Mouse (Mus musculus) liver, embryonic 12.5 days (tissue): Measurements from ENCODE around the gene Rcc1. TPM values are rescaled to one million over a fixed set of nuclear protein-coding genes. Genes with fewer than 3 reads are reported as not detected.
A peak's percentile ranks its signal among the peaks of the same experiment; 100 is the strongest.
"Not testable (repeated sequence)": the region's sequence is repeated elsewhere in the genome, so short reads cannot be mapped to it uniquely, and the experiment has no call there.

ENCODE experiments used
- ATAC-seq: fragments of 200-750 bp; cut with Nextera tagmentation; 2 replicates; pipeline ENCODE4 v1.8.0; 2017; ENCODE audit warnings: moderate number of reproducible peaks, mild to moderate bottlenecking, moderate library complexity
- H3K27ac ChIP-seq: fragments of 300-500 bp; sonication (generic); 2 replicates; pipeline ENCODE4 v1.5.1; 2016; ENCODE audit warnings: mild to moderate bottlenecking
- H3K27me3 ChIP-seq: fragments of 300-500 bp; sonication (generic); replicated peaks from 2 replicates; pipeline ENCODE4 v1.6.1; 2016; ENCODE audit warnings: mild to moderate bottlenecking, moderate library complexity
- H3K36me3 ChIP-seq: fragments of 300-500 bp; sonication (generic); 2 replicates; pipeline ENCODE4 v1.6.1; 2016; ENCODE audit warnings: mild to moderate bottlenecking, moderate library complexity
- H3K4me1 ChIP-seq: fragments of 300-500 bp; sonication (generic); 2 replicates; pipeline ENCODE4 v1.6.1; 2016
- H3K4me2 ChIP-seq: fragments of 300-500 bp; sonication (generic); 2 replicates; pipeline ENCODE4 v1.6.1; 2016; ENCODE audit warnings: mild to moderate bottlenecking, moderate library complexity
- H3K4me3 ChIP-seq: fragments of 300-500 bp; sonication (generic); 2 replicates; pipeline ENCODE4 v1.5.1; 2016; ENCODE audit warnings: mild to moderate bottlenecking, moderate library complexity
- H3K9ac ChIP-seq: fragments of 300-500 bp; sonication (generic); 2 replicates; pipeline ENCODE4 v1.6.1; 2016; ENCODE audit warnings: mild to moderate bottlenecking, moderate library complexity
- H3K9me3 ChIP-seq: fragments of 300-500 bp; sonication (generic); replicated peaks from 2 replicates; pipeline ENCODE4 v1.6.1; 2016; ENCODE audit warnings: mild to moderate bottlenecking, moderate library complexity
- WGBS: fragments of 180-500 bp; shearing (Covaris S2); methylation state at CpG from one replicate; pipeline ENCODE4 v1.1.7; 2016; ENCODE audit not compliant: insufficient replicate concordance; 5-methylcytosine and 5-hydroxymethylcytosine counted together
- polyA plus RNA-seq: library from polyadenylated mRNA; unstranded; fragments of >200 nt; fragmentation: Nextera tagmentation; extraction: Ambion mirVana; gene quantifications from 2 replicates; pipeline ENCODE4 v1.2.1, GENCODE M21; 2016

Rcc1 gene
- polyA plus RNA-seq, 1 experiment from 2014 or later = 102 TPM

- peak; percentile 38; the same call in 1 of the 2 replicates for ATAC-seq
- Histone ChIP-seq H3K4me3 (peak overlapping the region; percentile 82), H3K4me1 (peaks cover 32% of the 10 kb centered on the region), H3K27me3 (no peaks in the 10 kb centered on the region), H3K9ac (peak overlapping the region; percentile 90), H3K27ac (peak overlapping the region; percentile 92), H3K36me3 (peaks cover 50% of the 10 kb centered on the region), H3K9me3 (no peaks in the 10 kb centered on the region), H3K4me2 (peak overlapping the region; percentile 86)
- under 1% methylated on average over 15 of the region's 15 CpGs for WGBS
Observed at GRCm38 (mm10) chr4:132309140-132309848, 44.1 kb downstream of the Rcc1 start.

DNA sequence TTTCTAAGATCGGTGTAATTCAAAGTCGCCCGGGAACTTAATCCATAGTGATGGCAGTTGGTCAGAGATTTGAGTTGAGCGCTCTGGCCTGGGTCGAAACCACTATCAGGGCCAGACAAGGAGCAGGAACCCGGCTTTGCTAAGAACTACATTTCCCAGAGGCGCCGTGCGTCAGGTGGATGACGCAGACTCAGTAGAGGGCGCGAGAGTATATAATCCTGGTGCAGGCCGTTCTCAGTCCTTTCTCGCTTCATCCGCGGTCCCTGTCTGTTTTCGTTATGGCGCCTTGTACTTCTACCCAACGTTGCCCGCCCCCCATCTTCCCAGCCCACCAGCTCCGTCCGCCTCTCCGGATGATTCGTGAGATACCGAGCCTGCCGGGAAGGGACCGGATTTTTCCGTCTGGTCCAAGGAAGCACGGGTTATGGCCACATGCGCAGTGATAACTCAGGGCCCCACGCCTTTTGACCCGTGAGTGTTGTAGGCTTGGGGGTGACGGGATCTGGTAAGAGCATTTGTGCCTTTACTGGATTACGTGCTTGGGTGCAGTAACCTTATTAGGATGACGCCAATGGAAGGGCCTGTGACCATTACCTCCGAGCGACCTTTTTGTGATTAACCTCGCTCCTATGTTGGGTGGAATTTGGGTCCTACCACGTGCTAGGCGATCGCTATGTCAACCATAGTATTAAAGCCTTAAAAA is 44.8 kb downstream of the Rcc1 start:
- Histone ChIP-seq H3K4me3 (peak overlapping the region; percentile 82), H3K9me3 (no peaks in the 10 kb centered on the region), H3K27ac (peak overlapping the region; percentile 92), H3K27me3 (no peaks in the 10 kb centered on the region), H3K9ac (peak overlapping the region; percentile 90), H3K4me1 (peaks cover 32% of the 10 kb centered on the region), H3K36me3 (peaks cover 43% of the 10 kb centered on the region), H3K4me2 (peak overlapping the region; percentile 86)
- WGBS = under 1% methylated on average over 41 of the region's 41 CpGs
- ATAC-seq = peak; percentile 87

DNA sequence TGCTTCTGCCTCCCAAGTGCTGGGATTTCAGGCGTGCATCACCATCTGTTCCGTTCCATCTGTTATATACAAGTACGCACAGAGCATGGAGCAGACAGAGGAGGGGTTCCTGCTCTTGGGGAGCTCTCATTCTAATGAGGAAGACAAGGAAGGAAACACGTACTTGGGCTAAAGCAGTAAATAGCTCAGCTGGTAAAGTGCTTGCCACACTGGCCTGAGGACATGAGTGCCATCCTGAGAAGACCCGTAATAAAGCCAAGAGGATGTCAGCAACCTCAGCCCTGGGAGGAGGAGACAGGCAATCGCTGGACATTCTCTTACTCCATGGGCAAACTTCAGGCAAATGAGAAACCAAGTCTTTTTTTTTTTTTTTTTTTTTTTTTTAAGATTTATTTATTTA is 47.4 kb downstream of the Rcc1 start:
- Histone ChIP-seq H3K4me3 (no peak overlapping the region), H3K36me3 (peaks cover 19% of the 10 kb centered on the region), H3K4me1 (peaks cover 47% of the 10 kb centered on the region), H3K27ac (no peak overlapping the region), H3K9me3 (no peaks in the 10 kb centered on the region), H3K4me2 (no peak overlapping the region), H3K9ac (0 out of 2 replicates have a peak overlapping the region, but pooled peaks have one; percentile 22), H3K27me3 (no peaks in the 10 kb centered on the region)
- ATAC-seq = no peak
- 61% methylated on average over 6 of the region's 6 CpGs for WGBS

GRCm38 (mm10) chr4:132305276-132305675 is 48.1 kb downstream of the Rcc1 start:
- Histone ChIP-seq H3K4me3 (no peak overlapping the region), H3K27me3 (no peaks in the 10 kb centered on the region), H3K4me2 (0 out of 2 replicates have a peak overlapping the region, but pooled peaks have one; percentile 0), H3K36me3 (peaks cover 12% of the 10 kb centered on the region), H3K4me1 (peaks cover 41% of the 10 kb centered on the region), H3K9ac (0 out of 2 replicates have a peak overlapping the region, but pooled peaks have one; percentile 1), H3K9me3 (no peaks in the 10 kb centered on the region), H3K27ac (no peak overlapping the region)
- ATAC-seq = no peak
- WGBS = 31% methylated on average over 8 of the region's 8 CpGs

DNA sequence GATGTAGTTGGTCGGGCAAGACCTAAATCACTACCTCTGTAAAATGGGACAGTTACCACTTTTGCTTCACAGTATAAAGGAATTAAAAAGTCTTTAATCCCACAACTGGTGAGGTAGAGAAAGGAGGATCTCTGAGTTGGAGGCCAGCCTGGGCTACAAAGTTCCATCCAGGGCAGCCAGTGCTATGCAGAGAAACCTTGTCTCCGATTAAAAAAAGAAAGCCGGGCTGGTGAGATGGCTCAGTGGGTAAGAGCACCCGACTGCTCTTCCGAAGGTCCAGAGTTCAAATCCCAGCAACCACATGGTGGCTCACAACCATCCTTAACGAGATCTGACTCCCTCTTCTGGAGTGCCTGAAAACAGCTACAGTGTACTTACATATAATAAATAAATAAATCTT is 49.9 kb downstream of the Rcc1 start:
- Histone ChIP-seq H3K4me1 (peaks cover 30% of the 10 kb centered on the region), H3K4me3 (peak overlapping the region; percentile 65), H3K27ac (peak overlapping the region; percentile 67; the same call in 1 of the 2 replicates), H3K4me2 (peak overlapping the region; percentile 92), H3K9ac (peak overlapping the region; percentile 78)
- not testable (repeated sequence) for H3K36me3 ChIP-seq, H3K27me3 ChIP-seq, ATAC-seq, H3K9me3 ChIP-seq
- WGBS = 31% methylated on average over 6 of the region's 6 CpGs

DNA sequence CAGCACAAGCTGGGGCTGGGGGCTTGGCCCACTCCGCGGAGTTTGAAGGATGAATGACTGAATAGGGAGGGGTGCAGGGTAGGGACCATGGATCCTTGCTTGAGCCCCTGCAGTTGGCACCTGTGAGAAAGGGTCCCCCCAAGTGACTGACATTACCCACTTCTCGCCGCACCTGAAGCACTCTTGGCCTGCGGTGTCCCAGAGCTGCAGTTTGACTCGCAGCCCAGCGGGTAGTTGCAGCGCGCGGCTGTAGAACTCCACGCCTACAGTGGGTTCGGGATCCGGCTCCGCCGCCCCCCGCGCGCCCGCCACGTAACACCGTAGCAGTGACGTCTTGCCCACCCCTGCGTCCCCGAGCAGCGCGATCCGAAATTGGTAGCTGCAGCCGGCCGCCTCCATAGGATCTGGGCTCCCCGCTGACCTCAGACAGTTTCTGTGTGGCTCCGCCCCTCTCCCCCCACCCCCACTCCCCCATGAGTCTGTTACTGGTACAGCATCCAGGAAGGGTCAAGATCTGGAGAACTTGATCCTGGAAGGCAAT is 50.4 kb downstream of the Rcc1 start, which contains the start of gene Rab42:
Gene Rab42, minus strand, starts transcription at position 447 of the 541 bp plus-strand sequence.
- peak; percentile 77 for ATAC-seq
- 2% methylated on average over 30 of the region's 31 CpGs for WGBS

DNA sequence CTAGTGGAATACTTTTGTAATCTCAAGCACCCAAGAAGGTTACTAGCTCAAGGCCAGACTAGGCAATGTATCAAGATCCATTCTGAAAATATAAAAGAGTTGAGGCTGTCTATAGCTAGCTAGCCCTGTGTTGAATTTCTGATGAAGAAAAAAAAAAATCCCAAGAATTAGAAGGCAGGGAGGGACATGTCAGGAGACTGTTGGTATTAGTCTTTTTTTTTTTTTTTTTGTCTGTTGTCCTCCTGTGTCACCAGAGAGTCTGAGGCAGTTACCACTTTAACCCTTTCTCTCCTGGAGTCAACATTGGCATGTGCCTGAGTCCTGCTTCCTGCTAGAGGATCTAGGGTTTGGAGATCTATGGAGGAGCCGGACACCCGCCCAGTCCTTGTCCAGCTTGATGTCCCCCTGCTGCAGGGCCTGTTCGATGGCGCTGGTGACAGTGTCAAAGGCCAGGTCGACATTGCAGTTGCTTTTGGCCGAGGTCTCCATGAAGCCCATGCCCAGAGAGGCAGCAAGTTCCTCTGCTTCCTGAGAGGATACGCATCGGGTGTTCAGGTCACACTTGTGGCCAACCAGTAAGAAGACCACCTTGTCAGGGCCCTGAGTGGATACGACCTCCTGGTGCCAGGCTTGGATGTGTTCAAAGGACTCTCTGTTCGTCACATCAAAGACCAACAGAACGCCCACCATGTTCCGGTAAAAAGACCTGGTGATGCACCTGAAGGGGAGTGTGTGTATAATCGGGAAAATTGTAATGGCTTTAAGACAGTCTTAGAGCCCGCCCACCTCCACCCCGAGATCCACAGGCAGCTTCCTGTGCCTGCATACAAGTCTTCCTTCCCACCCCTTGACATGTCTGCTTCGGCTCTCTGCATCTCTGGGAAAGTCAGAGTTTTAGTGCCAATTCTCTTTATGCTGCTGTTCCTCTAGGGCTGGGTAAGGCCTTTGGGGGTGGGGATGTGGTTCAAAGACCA is 51.2 kb downstream of the Rcc1 start:
- Histone ChIP-seq H3K9me3 (no peaks in the 10 kb centered on the region), H3K9ac (peak overlapping the region; percentile 78), H3K4me2 (peak overlapping the region; percentile 92), H3K4me3 (peak overlapping the region; percentile 65), H3K4me1 (peaks cover 26% of the 10 kb centered on the region), H3K36me3 (no peaks in the 10 kb centered on the region), H3K27ac (peak overlapping the region; percentile 67), H3K27me3 (no peaks in the 10 kb centered on the region)
- ATAC-seq = no peak
- 56% methylated on average over 16 of the region's 16 CpGs for WGBS

More for the DNA sequence above, 50.4 kb downstream of the Rcc1 start, which contains the start of gene Rab42:
- Histone ChIP-seq H3K27ac (peak within 1 kb of the TSS; percentile 67), H3K36me3 (no peaks in the 10 kb centered on the region), H3K4me2 (peak within 1 kb of the TSS; percentile 92), H3K9ac (peak within 1 kb of the TSS; percentile 78), H3K27me3 (no peaks in the 10 kb centered on the region), H3K4me3 (peak within 1 kb of the TSS; percentile 65), H3K9me3 (no peaks in the 10 kb centered on the region), H3K4me1 (peaks cover 26% of the 10 kb centered on the region)

- H3K9ac ChIP-seq = no peak overlapping the region
- no peak overlapping the region for H3K27ac ChIP-seq
- no peak overlapping the region for H3K4me2 ChIP-seq
- H3K4me1 ChIP-seq = peaks cover 26% of the 10 kb centered on the region
- 83% methylated on average over 6 of the region's 6 CpGs for WGBS
- no peaks in the 10 kb centered on the region for H3K36me3 ChIP-seq
- H3K4me3 ChIP-seq = no peak overlapping the region
- H3K9me3 ChIP-seq = no peaks in the 10 kb centered on the region
- no peaks in the 10 kb centered on the region for H3K27me3 ChIP-seq
- no peak for ATAC-seq
Observed at GRCm38 (mm10) chr4:132301486-132301885, 51.9 kb downstream of the Rcc1 start.

DNA sequence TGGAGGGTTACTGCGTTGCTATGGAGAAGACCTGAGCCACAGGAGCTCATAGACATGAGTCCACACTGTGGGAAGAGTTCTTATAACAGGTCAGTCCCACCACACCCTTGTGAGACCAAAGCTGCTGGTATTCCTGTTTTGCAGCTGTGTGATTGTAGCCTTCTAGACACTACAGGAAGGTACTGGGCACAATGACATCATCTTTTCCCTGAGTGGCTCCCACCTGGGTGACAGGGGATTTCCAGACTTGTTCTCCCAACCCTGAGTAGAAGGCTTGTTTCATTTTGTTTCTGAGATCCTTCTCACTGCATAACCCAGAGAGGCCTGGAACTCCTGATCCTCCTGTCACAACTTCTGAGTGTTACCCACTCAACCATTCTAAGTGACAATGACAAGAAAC is 53.6 kb downstream of the Rcc1 start:
- no peaks in the 10 kb centered on the region for H3K9me3 ChIP-seq
- no peak overlapping the region for H3K9ac ChIP-seq
- ATAC-seq = no peak
- peaks cover 15% of the 10 kb centered on the region for H3K4me1 ChIP-seq
- no peak overlapping the region for H3K4me2 ChIP-seq
- H3K27me3 ChIP-seq = no peaks in the 10 kb centered on the region
- H3K4me3 ChIP-seq = no peak overlapping the region
- no peak overlapping the region for H3K27ac ChIP-seq
- WGBS = 65% methylated on average over 1 of the region's 1 CpGs
- no peaks in the 10 kb centered on the region for H3K36me3 ChIP-seq

GRCm38 (mm10) chr4:132295696-132296390 is 57.6 kb downstream of the Rcc1 start:
- H3K9me3 ChIP-seq = peaks cover 5% of the 10 kb centered on the region
- H3K27ac ChIP-seq = no peak overlapping the region
- no peak overlapping the region for H3K4me3 ChIP-seq
- no peak overlapping the region for H3K4me2 ChIP-seq
- no peaks in the 10 kb centered on the region for H3K4me1 ChIP-seq
- ATAC-seq = no peak
- 47% methylated on average over 8 of the region's 8 CpGs for WGBS
- no peak overlapping the region for H3K9ac ChIP-seq
- peaks cover 36% of the 10 kb centered on the region for H3K36me3 ChIP-seq
- no peaks in the 10 kb centered on the region for H3K27me3 ChIP-seq
